Mouse (Mus musculus) lung, adult 2 months (tissue): Measurements from ENCODE around the gene Pkd2l1.

ENCODE experiments used
- CTCF ChIP-seq: fragments of 200-500 bp; IDR thresholded peaks from 2 replicates; pipeline ENCODE4 v1.5.1; 2011; ENCODE audit warnings: mild to moderate bottlenecking, low read length, control low read depth; ENCODE audit not compliant: insufficient read depth
- POLR2A ChIP-seq: fragments of 200-500 bp; IDR thresholded peaks from 2 replicates; pipeline ENCODE4 v1.6.1; 2011; ENCODE audit warnings: low read depth, mild to moderate bottlenecking, control low read depth, low read length, borderline replicate concordance; ENCODE audit errors: extremely low read depth

DNA sequence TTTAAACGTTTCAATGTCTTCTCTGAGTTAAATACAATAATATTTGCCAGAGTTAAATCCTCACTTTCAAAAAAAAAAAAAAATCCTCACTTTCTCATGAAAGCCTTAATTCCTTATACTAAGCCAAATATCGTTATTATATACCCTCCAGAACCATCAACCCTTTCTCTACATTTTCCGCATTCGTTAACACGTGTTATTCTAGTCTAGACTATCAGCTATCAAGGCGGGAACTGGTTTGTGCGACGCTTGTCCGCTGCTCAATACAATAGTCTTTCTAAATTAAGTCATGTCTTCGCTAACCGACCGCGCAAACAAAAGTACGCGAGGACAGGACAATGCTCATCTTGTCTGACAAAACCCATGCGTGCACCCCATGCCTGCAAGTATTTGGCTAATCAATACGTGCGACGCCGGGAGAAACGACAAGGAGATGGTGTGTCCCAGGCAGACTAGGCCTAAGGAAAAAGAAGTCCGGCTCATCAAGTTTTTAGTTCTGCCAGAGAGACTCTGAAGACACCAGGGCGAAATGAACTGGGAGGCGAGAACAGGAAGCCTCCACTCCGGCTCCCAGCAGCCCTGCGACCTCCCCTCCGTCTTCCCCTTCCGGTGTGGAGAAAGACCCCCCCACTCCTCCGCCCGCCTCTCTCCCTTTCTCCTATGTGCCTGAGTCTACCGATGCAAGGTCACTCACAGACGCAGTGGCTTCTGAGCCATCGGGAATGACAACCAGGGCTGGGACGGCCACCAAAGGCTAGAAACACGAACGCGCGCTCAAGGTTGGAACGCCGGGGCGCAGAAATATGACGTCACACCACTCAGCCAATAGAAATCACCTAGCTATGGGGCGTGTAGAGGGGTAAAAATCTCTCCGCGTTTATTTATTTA is 56.9 kb downstream of the Pkd2l1 start, which contains the start of gene Cwf19l1:
- TF ChIP-seq POLR2A (peak; percentile 66; the same call in 1 of the 2 replicates), CTCF (no peak)
